Mouse (Mus musculus) stomach, embryonic 14.5 days (tissue): ENCODE data around the gene Cd69. TPM values are rescaled to one million over a fixed set of nuclear protein-coding genes. Genes with fewer than 3 reads are reported as not detected.

ENCODE experiments used
- ATAC-seq: fragments of 200-750 bp; cut with Nextera tagmentation; 2 replicates; pipeline ENCODE4 v1.8.0; 2017; ENCODE audit warnings: low read depth, moderate TSS enrichment; ENCODE audit not compliant: insufficient number of reproducible peaks, insufficient read depth, low FRiP score
- H3K27ac ChIP-seq: fragments of 300-500 bp; sonication (generic); 2 replicates; pipeline ENCODE4 v1.5.1; 2014; ENCODE audit warnings: mild to moderate bottlenecking, low read length, moderate library complexity, mixed read lengths
- H3K27me3 ChIP-seq: fragments of 300-500 bp; sonication (generic); 2 replicates; pipeline ENCODE4 v1.6.1; 2014; ENCODE audit warnings: low read length, control low read depth, mixed read lengths; ENCODE audit not compliant: control insufficient read depth, insufficient read depth
- H3K36me3 ChIP-seq: fragments of 300-500 bp; sonication (generic); 2 replicates; pipeline ENCODE4 v1.6.1; 2014; ENCODE audit warnings: mild to moderate bottlenecking, control low read depth, low read length, moderate library complexity, mixed read lengths; ENCODE audit not compliant: control insufficient read depth, insufficient read depth
- H3K4me1 ChIP-seq: fragments of 300-500 bp; sonication (generic); 2 replicates; pipeline ENCODE4 v1.6.1; 2014; ENCODE audit warnings: low read length, control low read depth, mixed read lengths; ENCODE audit not compliant: control insufficient read depth, insufficient read depth
- H3K4me2 ChIP-seq: fragments of 300-500 bp; sonication (generic); replicated peaks from 2 replicates; pipeline ENCODE4 v1.6.1; 2014; ENCODE audit warnings: low read depth, low read length, control low read depth
- H3K4me3 ChIP-seq: fragments of 300-500 bp; sonication (generic); 2 replicates; pipeline ENCODE4 v1.5.1; 2014; ENCODE audit warnings: low read depth, low read length, control low read depth
- H3K9ac ChIP-seq: fragments of 300-500 bp; sonication (generic); replicated peaks from 2 replicates; pipeline ENCODE4 v1.6.1; 2014; ENCODE audit warnings: low read depth, mild to moderate bottlenecking, control low read depth, low read length, moderate library complexity, mixed read lengths
- H3K9me3 ChIP-seq: fragments of 300-500 bp; sonication (generic); 2 replicates; pipeline ENCODE4 v1.6.1; 2016; ENCODE audit warnings: low read depth, low read length, control low read depth; ENCODE audit not compliant: control insufficient read depth
- WGBS: fragments of 180-500 bp; shearing (Covaris S2); extraction: QIAGEN DNeasy Blood & Tissue Kit; methylation state at CpG from one replicate; pipeline ENCODE4 v1.1.7; 2014; 5-methylcytosine and 5-hydroxymethylcytosine counted together
- polyA plus RNA-seq: library from polyadenylated mRNA; unstranded; fragments of >200 nt; fragmentation: Nextera tagmentation; extraction: Ambion mirVana; gene quantifications from 2 replicates; pipeline ENCODE4 v1.2.1, GENCODE M21; 2014

Gene Cd69
- 0.17 and 0.20 TPM in 2 replicates for polyA plus RNA-seq

- no peak for ATAC-seq
- WGBS = 68% methylated on average over 9 of the region's 9 CpGs
- Histone ChIP-seq H3K4me2 (no peak within 1 kb of the TSS), H3K27ac (no peak within 1 kb of the TSS), H3K9me3 (no peaks in the 10 kb centered on the region), H3K4me1 (no peaks in the 10 kb centered on the region), H3K36me3 (no peaks in the 10 kb centered on the region), H3K4me3 (no peak within 1 kb of the TSS), H3K27me3 (no peaks in the 10 kb centered on the region), H3K9ac (no peak within 1 kb of the TSS)
Measured at GRCm38 (mm10) chr6:129275220-129275619, at the start of gene Cd69. Gene Cd69 (minus strand): TSS chr6:129275436.

- Histone ChIP-seq H3K4me1 (no peaks in the 10 kb centered on the region), H3K36me3 (no peaks in the 10 kb centered on the region), H3K4me2 (no peak overlapping the region), H3K27ac (no peak overlapping the region), H3K9ac (no peak overlapping the region), H3K27me3 (no peaks in the 10 kb centered on the region), H3K4me3 (no peak overlapping the region), H3K9me3 (no peaks in the 10 kb centered on the region)
- 62% methylated on average over 4 of the region's 4 CpGs for WGBS
- no peak for ATAC-seq
Measured at GRCm38 (mm10) chr6:129319331-129319730, 44.1 kb upstream of the Cd69 start.

GRCm38 (mm10) chr6:129318395-129318794 lies 43.2 kb upstream of the Cd69 start:
- Histone ChIP-seq H3K27ac (no peak overlapping the region), H3K4me1 (no peaks in the 10 kb centered on the region), H3K27me3 (no peaks in the 10 kb centered on the region), H3K9ac (no peak overlapping the region), H3K36me3 (no peaks in the 10 kb centered on the region), H3K4me2 (no peak overlapping the region), H3K9me3 (no peaks in the 10 kb centered on the region), H3K4me3 (no peak overlapping the region)
- no peak for ATAC-seq
- WGBS = 53% methylated on average over 1 of the region's 1 CpGs

- Histone ChIP-seq H3K9ac (no peak overlapping the region), H3K4me1 (no peaks in the 10 kb centered on the region), H3K27me3 (no peaks in the 10 kb centered on the region), H3K4me2 (no peak overlapping the region), H3K4me3 (no peak overlapping the region), H3K36me3 (no peaks in the 10 kb centered on the region), H3K27ac (no peak overlapping the region), H3K9me3 (no peaks in the 10 kb centered on the region)
- no peak for ATAC-seq
- 77% methylated on average over 2 of the region's 2 CpGs for WGBS
Measured at GRCm38 (mm10) chr6:129316463-129316862, 41.2 kb upstream of the Cd69 start.

GRCm38 (mm10) chr6:129315698-129316097 lies 40.5 kb upstream of the Cd69 start:
- Histone ChIP-seq H3K27ac (no peak overlapping the region), H3K36me3 (no peaks in the 10 kb centered on the region), H3K4me1 (no peaks in the 10 kb centered on the region), H3K4me2 (no peak overlapping the region), H3K9me3 (no peaks in the 10 kb centered on the region), H3K9ac (no peak overlapping the region), H3K4me3 (no peak overlapping the region), H3K27me3 (no peaks in the 10 kb centered on the region)
- no peak for ATAC-seq
- WGBS = 85% methylated on average over 1 of the region's 1 CpGs

- no peak overlapping the region for H3K4me3 ChIP-seq
- ATAC-seq = no peak
- H3K4me1 ChIP-seq = no peaks in the 10 kb centered on the region
- H3K36me3 ChIP-seq = no peaks in the 10 kb centered on the region
- H3K9ac ChIP-seq = no peak overlapping the region
- H3K4me2 ChIP-seq = no peak overlapping the region
- 84% methylated on average over 3 of the region's 3 CpGs for WGBS
- H3K9me3 ChIP-seq = no peaks in the 10 kb centered on the region
- H3K27me3 ChIP-seq = no peaks in the 10 kb centered on the region
- H3K27ac ChIP-seq = no peak overlapping the region
Measured at GRCm38 (mm10) chr6:129314655-129315168, 39.5 kb upstream of the Cd69 start.

GRCm38 (mm10) chr6:129312499-129312898 lies 37.3 kb upstream of the Cd69 start:
- H3K9me3 ChIP-seq = no peaks in the 10 kb centered on the region
- H3K4me3 ChIP-seq = no peak overlapping the region
- H3K4me1 ChIP-seq = no peaks in the 10 kb centered on the region
- H3K36me3 ChIP-seq = no peaks in the 10 kb centered on the region
- WGBS = 87% methylated on average over 3 of the region's 3 CpGs
- no peak overlapping the region for H3K4me2 ChIP-seq
- no peak overlapping the region for H3K27ac ChIP-seq
- H3K27me3 ChIP-seq = no peaks in the 10 kb centered on the region
- no peak for ATAC-seq
- H3K9ac ChIP-seq = no peak overlapping the region

- no peaks in the 10 kb centered on the region for H3K27me3 ChIP-seq
- H3K36me3 ChIP-seq = no peaks in the 10 kb centered on the region
- no peaks in the 10 kb centered on the region for H3K4me1 ChIP-seq
- no peak overlapping the region for H3K9ac ChIP-seq
- H3K9me3 ChIP-seq = no peaks in the 10 kb centered on the region
- H3K4me3 ChIP-seq = no peak overlapping the region
- no peak overlapping the region for H3K4me2 ChIP-seq
- WGBS = 54% methylated on average over 1 of the region's 1 CpGs
- H3K27ac ChIP-seq = no peak overlapping the region
- ATAC-seq = no peak
Measured at GRCm38 (mm10) chr6:129304180-129304579, 28.9 kb upstream of the Cd69 start.

GRCm38 (mm10) chr6:129288708-129289107 lies 13.5 kb upstream of the Cd69 start:
- H3K9ac ChIP-seq = no peak overlapping the region
- H3K36me3 ChIP-seq = no peaks in the 10 kb centered on the region
- no peaks in the 10 kb centered on the region for H3K27me3 ChIP-seq
- H3K4me3 ChIP-seq = no peak overlapping the region
- H3K4me2 ChIP-seq = no peak overlapping the region
- ATAC-seq = no peak
- no peaks in the 10 kb centered on the region for H3K9me3 ChIP-seq
- no peaks in the 10 kb centered on the region for H3K4me1 ChIP-seq
- H3K27ac ChIP-seq = no peak overlapping the region
